Comparison of ENCODE assay signal across 8 mouse cellular contexts in genomic region chr4:140245286-140246179, GRCm38 (mm10). TPM values are rescaled to one million over a fixed set of nuclear protein-coding genes. Genes with fewer than 3 reads are reported as not detected.
DNase-seq lines count a peak whose midpoint lies in the region; ATAC-seq and TF ChIP-seq lines count a peak whose summit lies in the region.

No protein-coding gene starts in this region.

- peaks cover 99% of the 10 kb centered on the region for H3K27me3 ChIP-seq in liver, embryonic 12.5 days (replicated peaks)
- peaks cover 72% of the 10 kb centered on the region for H3K27me3 ChIP-seq in liver, postnatal 0 days (ENCODE audit: insufficient read depth, low read length)
- H3K27me3 ChIP-seq in intestine, embryonic 16.5 days (replicated peaks; ENCODE audit: control insufficient read depth, insufficient read depth, low read length) = peaks cover 82% of the 10 kb centered on the region
- H3K27me3 ChIP-seq in thymus, adult 2 months (ENCODE audit: control insufficient read depth, insufficient read depth, low read length) = peaks cover 8% of the 10 kb centered on the region; the same call in 1 of the 2 replicates

- H3K4me1 ChIP-seq in liver, embryonic 12.5 days = 0 out of 2 replicates have a peak, but pooled peaks cover 4% of the 10 kb centered on the region
- no peaks in the 10 kb centered on the region for H3K4me1 ChIP-seq in liver, postnatal 0 days (ENCODE audit: insufficient read depth)
- no peaks in the 10 kb centered on the region for H3K4me1 ChIP-seq in cortical plate, adult 2 months (ENCODE audit: control insufficient read depth, insufficient read depth, low read length)
- 0 out of 2 replicates have a peak, but pooled peaks cover 2% of the 10 kb centered on the region for H3K4me1 ChIP-seq in intestine, embryonic 16.5 days (ENCODE audit: control insufficient read depth, insufficient read depth, low read length)
- H3K4me1 ChIP-seq in thymus, adult 2 months (replicated peaks; ENCODE audit: control insufficient read depth, insufficient read depth, low read length) = no peaks in the 10 kb centered on the region

- no peaks in the 10 kb centered on the region for H3K36me3 ChIP-seq in liver, embryonic 12.5 days
- H3K36me3 ChIP-seq in liver, postnatal 0 days (replicated peaks; ENCODE audit: insufficient read depth, low read length) = no peaks in the 10 kb centered on the region
- no peaks in the 10 kb centered on the region for H3K36me3 ChIP-seq in intestine, embryonic 16.5 days (ENCODE audit: control insufficient read depth, insufficient read depth, low read length)
- no peaks in the 10 kb centered on the region for H3K36me3 ChIP-seq in thymus, adult 2 months (ENCODE audit: control insufficient read depth, insufficient read depth, low read length)

- H3K4me2 ChIP-seq in liver, embryonic 12.5 days = 0 out of 2 replicates have a peak overlapping the region, but pooled peaks have one; percentile 24
- H3K4me2 ChIP-seq in liver, postnatal 0 days (ENCODE audit: low read depth, low read length) = no peak overlapping the region
- H3K4me2 ChIP-seq in intestine, embryonic 16.5 days (ENCODE audit: low read depth, low read length) = no peak overlapping the region; the same call in 1 of the 2 replicates

- no peak overlapping the region for H3K9ac ChIP-seq in liver, embryonic 12.5 days
- no peak overlapping the region for H3K9ac ChIP-seq in liver, postnatal 0 days (replicated peaks)
- H3K9ac ChIP-seq in intestine, embryonic 16.5 days (ENCODE audit: low read depth, low read length) = no peak overlapping the region

- H3K9me3 ChIP-seq in liver, embryonic 12.5 days (replicated peaks) = no peaks in the 10 kb centered on the region
- H3K9me3 ChIP-seq in liver, postnatal 0 days (ENCODE audit: low read length) = no peaks in the 10 kb centered on the region
- H3K9me3 ChIP-seq in intestine, embryonic 16.5 days (ENCODE audit: control insufficient read depth, low read length) = no peaks in the 10 kb centered on the region

- no peak for TF ChIP-seq CTCF in liver, postnatal 0 days (IDR thresholded peaks at IDR 0.05; ENCODE audit: low read depth)
- peak; percentile 27; the same call in 1 of the 2 replicates for TF ChIP-seq CTCF in cortical plate, adult 2 months (IDR thresholded peaks at IDR 0.05; ENCODE audit: extremely low read depth, insufficient read depth, low read length)
- TF ChIP-seq CTCF in thymus, adult 2 months (IDR thresholded peaks at IDR 0.05; ENCODE audit: borderline replicate concordance, control insufficient read depth, extremely low read depth, insufficient read depth, low read length, poor library complexity) = no peak

- H3K4me3 ChIP-seq in liver, embryonic 12.5 days = no peak overlapping the region
- H3K4me3 ChIP-seq in liver, postnatal 0 days (ENCODE audit: low read depth, low read length) = no peak overlapping the region
- peak overlapping the region; percentile 59 for H3K4me3 ChIP-seq in cortical plate, adult 2 months (ENCODE audit: insufficient read depth, low read length)
- H3K4me3 ChIP-seq in intestine, embryonic 16.5 days (ENCODE audit: low read length) = peak overlapping the region; percentile 25
- no peak overlapping the region for H3K4me3 ChIP-seq in thymus, adult 2 months (ENCODE audit: control insufficient read depth, insufficient read depth, low read length)

- no peak overlapping the region for H3K27ac ChIP-seq in liver, embryonic 12.5 days
- H3K27ac ChIP-seq in liver, postnatal 0 days (ENCODE audit: low read depth) = no peak overlapping the region
- H3K27ac ChIP-seq in cortical plate, adult 2 months (ENCODE audit: insufficient read depth, low read length) = peak overlapping the region; percentile 62; the same call in 1 of the 2 replicates
- no peak overlapping the region for H3K27ac ChIP-seq in intestine, embryonic 16.5 days (ENCODE audit: low read length)
- no peak overlapping the region for H3K27ac ChIP-seq in thymus, adult 2 months (ENCODE audit: control insufficient read depth, insufficient read depth, low read length)

- TF ChIP-seq POLR2A in cortical plate, adult 2 months (IDR thresholded peaks at IDR 0.05; ENCODE audit: extremely low read depth, insufficient read depth, low read length) = no peak
- no peak for TF ChIP-seq POLR2A in thymus, adult 2 months (IDR thresholded peaks at IDR 0.05; ENCODE audit: control insufficient read depth, extremely low read depth, insufficient read depth, low read length, poor library complexity)

- ATAC-seq in liver, embryonic 12.5 days = no peak
- ATAC-seq in liver, postnatal 0 days = no peak
- no peak for ATAC-seq in intestine, embryonic 16.5 days

- no peak for TF ChIP-seq EP300 in liver, postnatal 0 days (IDR thresholded peaks at IDR 0.05; ENCODE audit: low read depth)

- 5% methylated on average over 23 of the region's 23 CpGs for WGBS in liver, embryonic 12.5 days (ENCODE audit: insufficient replicate concordance)
- 3% methylated on average over 21 of the region's 23 CpGs for whole genome bisulfite sequencing in liver, postnatal 0 days (ENCODE audit: insufficient replicate concordance)
- WGBS in intestine, embryonic 16.5 days = 3% methylated on average over 23 of the region's 23 CpGs
- WGBS in thymus, adult 2 months = 10% methylated on average over 23 of the region's 23 CpGs

- DNase-seq in liver, postnatal 0 days = no peak
- DNase-seq in retina, embryonic 14.5 days (ENCODE audit: low spot score) = peak; percentile 67
- no peak for DNase-seq in thymus, adult 2 months
- no peak for DNase-seq in lung, postnatal 36 days
- DNase-seq in heart, adult 8-10 months (ENCODE audit: low spot score) = no peak

RNA-seq across cellular contexts. Expression of gene Igsf21, which starts 1.1 kb away (rescaled TPM):
- polyA plus RNA-seq in liver, embryonic 12.5 days (2016; fragmentation: Nextera tagmentation; extraction: Ambion mirVana) = 0.08 and 0.10 TPM in 2 replicates
- 0.05 TPM in 1 of 2 replicates, not detected in the other for polyA plus RNA-seq in liver, postnatal 0 days (2015; fragmentation: Nextera tagmentation; extraction: Ambion mirVana)
- polyA plus RNA-seq in cortical plate, adult 2 months (2012; rRNA removed) = 39.2 and 42.0 TPM in 2 replicates
- polyA plus RNA-seq in intestine, embryonic 16.5 days (2015; fragmentation: Nextera tagmentation; extraction: Ambion mirVana) = 1.2 and 1.5 TPM in 2 replicates
- 0.83 and 1.0 TPM in 2 replicates for polyA plus RNA-seq in thymus, adult 2 months (2012; rRNA removed)
- under 1 TPM in 3 of 4 experiments, not detected in 1; 0.12 to 0.52 (median 0.14) TPM for total RNA-seq in heart, adult 8-10 months (2022)

Comparison
In these comparisons a context has a peak if more than half of its experiments do, and no peak if none do; other contexts are left out.
1. H3K4me3 ChIP-seq: peak in cortical plate, adult 2 months (single experiment) and intestine, embryonic 16.5 days (single experiment); none in liver, embryonic 12.5 days (single experiment), liver, postnatal 0 days (single experiment) and thymus, adult 2 months (single experiment).
2. RNA of gene Igsf21, which starts 1.1 kb away (polyA plus RNA-seq): 39.2 to 42.0 TPM in cortical plate, adult 2 months; 1.2 to 1.5 TPM in intestine, embryonic 16.5 days, 0.83 to 1.0 TPM in thymus, adult 2 months, 0.08 to 0.10 TPM in liver, embryonic 12.5 days and 0.05 TPM in liver, postnatal 0 days; every median in the first group is over 10 times any median in the second.